Mouse (Mus musculus): ENCODE results near the gene Lrit2.

Gene Lrit2

GRCm38 (mm10) chr14:37067629-37068028 lies at the start of gene Lrit2:
Lrit2 (plus strand) TSS chr14:37067929.
- H3K4me3 ChIP-seq (replicated peaks; ENCODE audit: low read length): no peak within 1 kb of the TSS
- TF ChIP-seq CTCF (conservative IDR thresholded peaks at IDR 0.05; ENCODE audit: low read length): no peak
- no peak for TF ChIP-seq NANOG (IDR thresholded peaks at IDR 0.05; ENCODE audit: borderline replicate concordance, low read length)
- TF ChIP-seq POU5F1 (IDR thresholded peaks at IDR 0.05; ENCODE audit: borderline replicate concordance, low read length): no peak
- no peaks in the 10 kb centered on the region for H3K9me3 ChIP-seq (ENCODE audit: low read length)
- H3K4me1 ChIP-seq (replicated peaks; ENCODE audit: low read depth, low read length): no peaks in the 10 kb centered on the region
- H3K27me3 ChIP-seq (ENCODE audit: insufficient read depth, low read length): no peaks in the 10 kb centered on the region
- H3K36me3 ChIP-seq (ENCODE audit: insufficient read depth, low read length): no peaks in the 10 kb centered on the region

- Histone ChIP-seq H3K36me3 (ENCODE audit: insufficient read depth, low read length) (no peaks in the 10 kb centered on the region), H3K9me3 (ENCODE audit: low read length) (no peaks in the 10 kb centered on the region), H3K27me3 (ENCODE audit: insufficient read depth, low read length) (peaks cover 1% of the 10 kb centered on the region; the same call in 1 of the 2 replicates), H3K4me3 (replicated peaks; ENCODE audit: low read length) (no peak overlapping the region), H3K4me1 (replicated peaks; ENCODE audit: low read depth, low read length) (no peaks in the 10 kb centered on the region)
- TF ChIP-seq NANOG (IDR thresholded peaks at IDR 0.05; ENCODE audit: borderline replicate concordance, low read length) (no peak), POU5F1 (IDR thresholded peaks at IDR 0.05; ENCODE audit: borderline replicate concordance, low read length) (no peak), CTCF (conservative IDR thresholded peaks at IDR 0.05; ENCODE audit: low read length) (no peak)
These were observed 40.3 kb upstream of the Lrit2 start for GRCm38 (mm10) chr14:37027248-37027933.

- TF ChIP-seq POU5F1 (IDR thresholded peaks at IDR 0.05; ENCODE audit: borderline replicate concordance, low read length) (no peak), NANOG (IDR thresholded peaks at IDR 0.05; ENCODE audit: borderline replicate concordance, low read length) (no peak), CTCF (conservative IDR thresholded peaks at IDR 0.05; ENCODE audit: low read length) (no peak)
- Histone ChIP-seq H3K27me3 (ENCODE audit: insufficient read depth, low read length) (peaks cover 4% of the 10 kb centered on the region; the same call in 1 of the 2 replicates), H3K36me3 (ENCODE audit: insufficient read depth, low read length) (no peaks in the 10 kb centered on the region), H3K4me3 (replicated peaks; ENCODE audit: low read length) (no peak overlapping the region), H3K9me3 (ENCODE audit: low read length) (no peaks in the 10 kb centered on the region), H3K4me1 (replicated peaks; ENCODE audit: low read depth, low read length) (no peaks in the 10 kb centered on the region)
These were observed 39.8 kb upstream of the Lrit2 start for GRCm38 (mm10) chr14:37027951-37028350.

GRCm38 (mm10) chr14:37028555-37028954 lies 39.2 kb upstream of the Lrit2 start:
- peaks cover 4% of the 10 kb centered on the region; the same call in 1 of the 2 replicates for H3K27me3 ChIP-seq (ENCODE audit: insufficient read depth, low read length)
- TF ChIP-seq NANOG (IDR thresholded peaks at IDR 0.05; ENCODE audit: borderline replicate concordance, low read length) (no peak), POU5F1 (IDR thresholded peaks at IDR 0.05; ENCODE audit: borderline replicate concordance, low read length) (no peak), CTCF (conservative IDR thresholded peaks at IDR 0.05; ENCODE audit: low read length) (no peak)
- no peaks in the 10 kb centered on the region for H3K9me3 ChIP-seq (ENCODE audit: low read length)
- H3K4me3 ChIP-seq (replicated peaks; ENCODE audit: low read length): no peak overlapping the region
- H3K4me1 ChIP-seq (replicated peaks; ENCODE audit: low read depth, low read length): no peaks in the 10 kb centered on the region
- no peaks in the 10 kb centered on the region for H3K36me3 ChIP-seq (ENCODE audit: insufficient read depth, low read length)

GRCm38 (mm10) chr14:37032481-37033104 lies 35.1 kb upstream of the Lrit2 start:
- H3K27me3 ChIP-seq (ENCODE audit: insufficient read depth, low read length): peaks cover 4% of the 10 kb centered on the region; the same call in 1 of the 2 replicates
- no peaks in the 10 kb centered on the region for H3K9me3 ChIP-seq (ENCODE audit: low read length)

GRCm38 (mm10) chr14:37033241-37033640 lies 34.5 kb upstream of the Lrit2 start:
- H3K9me3 ChIP-seq (ENCODE audit: low read length): no peaks in the 10 kb centered on the region
- no peaks in the 10 kb centered on the region for H3K4me1 ChIP-seq (replicated peaks; ENCODE audit: low read depth, low read length)
- no peaks in the 10 kb centered on the region for H3K36me3 ChIP-seq (ENCODE audit: insufficient read depth, low read length)
- no peak overlapping the region for H3K4me3 ChIP-seq (replicated peaks; ENCODE audit: low read length)
- peaks cover 4% of the 10 kb centered on the region; the same call in 1 of the 2 replicates for H3K27me3 ChIP-seq (ENCODE audit: insufficient read depth, low read length)
- TF ChIP-seq CTCF (conservative IDR thresholded peaks at IDR 0.05; ENCODE audit: low read length) (peak; percentile 87), NANOG (IDR thresholded peaks at IDR 0.05; ENCODE audit: borderline replicate concordance, low read length) (no peak)

More at GRCm38 (mm10) chr14:37032481-37033104, 35.1 kb upstream of the Lrit2 start:
- no peak overlapping the region for H3K4me3 ChIP-seq (replicated peaks; ENCODE audit: low read length)
- H3K4me1 ChIP-seq (replicated peaks; ENCODE audit: low read depth, low read length): no peaks in the 10 kb centered on the region
- no peaks in the 10 kb centered on the region for H3K36me3 ChIP-seq (ENCODE audit: insufficient read depth, low read length)
- no peak for TF ChIP-seq POU5F1 (IDR thresholded peaks at IDR 0.05; ENCODE audit: borderline replicate concordance, low read length)
- no peak for TF ChIP-seq NANOG (IDR thresholded peaks at IDR 0.05; ENCODE audit: borderline replicate concordance, low read length)
- no peak for TF ChIP-seq CTCF (conservative IDR thresholded peaks at IDR 0.05; ENCODE audit: low read length)

- Histone ChIP-seq H3K27me3 (ENCODE audit: insufficient read depth, low read length) (peaks cover 4% of the 10 kb centered on the region; the same call in 1 of the 2 replicates), H3K9me3 (ENCODE audit: low read length) (no peaks in the 10 kb centered on the region), H3K4me3 (replicated peaks; ENCODE audit: low read length) (no peak overlapping the region), H3K36me3 (ENCODE audit: insufficient read depth, low read length) (no peaks in the 10 kb centered on the region), H3K4me1 (replicated peaks; ENCODE audit: low read depth, low read length) (no peaks in the 10 kb centered on the region)
- TF ChIP-seq POU5F1 (IDR thresholded peaks at IDR 0.05; ENCODE audit: borderline replicate concordance, low read length) (no peak), CTCF (conservative IDR thresholded peaks at IDR 0.05; ENCODE audit: low read length) (no peak), NANOG (IDR thresholded peaks at IDR 0.05; ENCODE audit: borderline replicate concordance, low read length) (no peak)
These were observed 33.3 kb upstream of the Lrit2 start for GRCm38 (mm10) chr14:37034432-37034831.

- Histone ChIP-seq H3K4me3 (replicated peaks; ENCODE audit: low read length) (no peak within 1 kb of the TSS), H3K27me3 (ENCODE audit: insufficient read depth, low read length) (no peaks in the 10 kb centered on the region), H3K4me1 (replicated peaks; ENCODE audit: low read depth, low read length) (no peaks in the 10 kb centered on the region), H3K36me3 (ENCODE audit: insufficient read depth, low read length) (no peaks in the 10 kb centered on the region), H3K9me3 (ENCODE audit: low read length) (no peaks in the 10 kb centered on the region)
- no peak for TF ChIP-seq CTCF (conservative IDR thresholded peaks at IDR 0.05; ENCODE audit: low read length)
- TF ChIP-seq POU5F1 (IDR thresholded peaks at IDR 0.05; ENCODE audit: borderline replicate concordance, low read length): no peak
- TF ChIP-seq NANOG (IDR thresholded peaks at IDR 0.05; ENCODE audit: borderline replicate concordance, low read length): no peak
These were observed 18.8 kb upstream of the Lrit2 start, which contains the start of gene Rgr for GRCm38 (mm10) chr14:37048914-37049410. Rgr (minus strand) TSS chr14:37048964.
